Mouse (Mus musculus): Measurements from ENCODE around the gene Tmem212. TPM values are rescaled to one million over a fixed set of nuclear protein-coding genes. Genes with fewer than 3 reads are reported as not detected.
"Not testable (repeated sequence)": the region's sequence is repeated elsewhere in the genome, so short reads cannot be mapped to it uniquely, and the experiment has no call there.

The Tmem212 gene
- polyA plus RNA-seq (2014; fragmentation: Nextera tagmentation; extraction: Ambion mirVana): not detected in 2 replicates

DNA sequence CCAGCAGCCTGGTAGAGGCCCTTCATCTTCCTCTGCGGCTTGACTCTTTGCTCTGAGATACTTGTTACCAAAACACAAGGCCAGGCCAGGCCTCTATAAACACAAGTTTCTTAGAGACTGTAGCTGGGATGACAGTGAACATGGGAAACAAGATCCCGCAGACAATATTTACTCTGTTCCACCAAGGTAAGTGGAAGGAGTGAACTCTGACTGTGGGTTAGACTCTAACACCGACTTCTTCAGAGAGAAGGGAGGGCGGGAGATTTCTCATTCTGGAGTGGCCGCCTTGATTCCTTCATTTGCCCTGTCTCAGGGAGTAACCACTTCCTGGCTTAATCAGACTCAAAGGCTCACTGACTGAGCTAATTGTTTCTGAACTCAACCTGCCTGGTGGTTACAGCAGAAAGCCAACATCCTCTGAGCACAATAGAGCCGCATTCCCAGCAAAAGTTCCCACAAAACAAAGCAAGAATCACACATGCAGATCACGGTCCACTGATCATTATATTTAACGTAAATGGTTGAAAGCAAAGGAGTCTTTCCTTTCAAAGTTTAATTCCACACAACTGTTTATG, at the start of gene Tmem212:
Gene Tmem212 (minus strand): TSS at position 51 of the 575 bp plus-strand sequence.
- Histone ChIP-seq H3K4me3 (ENCODE audit: low read depth, low read length) (no peak within 1 kb of the TSS), H3K27me3 (ENCODE audit: control insufficient read depth, insufficient read depth, low read length) (no peaks in the 10 kb centered on the region; the same call in 1 of the 2 replicates), H3K4me1 (ENCODE audit: control insufficient read depth, insufficient read depth, low read length) (peaks cover 7% of the 10 kb centered on the region; the same call in 1 of the 2 replicates), H3K27ac (ENCODE audit: low read depth, low read length) (0 out of 2 replicates have a peak within 1 kb of the TSS, but pooled peaks have one; percentile 58), H3K9ac (ENCODE audit: low read depth, low read length) (no peak within 1 kb of the TSS), H3K36me3 (ENCODE audit: control insufficient read depth, insufficient read depth, low read length) (no peaks in the 10 kb centered on the region), H3K4me2 (no peak within 1 kb of the TSS), H3K9me3 (replicated peaks; ENCODE audit: control insufficient read depth, low read length) (no peaks in the 10 kb centered on the region)
- no peak for ATAC-seq (replicated peaks; ENCODE audit: insufficient number of reproducible peaks, low FRiP score, low TSS enrichment)
- 61% methylated on average over 8 of the region's 8 CpGs for WGBS (ENCODE audit: insufficient replicate concordance)

GRCm38 (mm10) chr3:27945397-27945796, 49.2 kb upstream of the Tmem212 start:
- not testable (repeated sequence) for H3K9me3 ChIP-seq (replicated peaks; ENCODE audit: control insufficient read depth, low read length); ATAC-seq (replicated peaks; ENCODE audit: insufficient number of reproducible peaks, low FRiP score, low TSS enrichment); H3K9ac ChIP-seq (ENCODE audit: low read depth, low read length); H3K4me3 ChIP-seq (ENCODE audit: low read depth, low read length); H3K4me1 ChIP-seq (ENCODE audit: control insufficient read depth, insufficient read depth, low read length); H3K27me3 ChIP-seq (ENCODE audit: control insufficient read depth, insufficient read depth, low read length); H3K36me3 ChIP-seq (ENCODE audit: control insufficient read depth, insufficient read depth, low read length); H3K4me2 ChIP-seq; H3K27ac ChIP-seq (ENCODE audit: low read depth, low read length)
- WGBS (ENCODE audit: insufficient replicate concordance): 68% methylated on average over 2 of the region's 2 CpGs

GRCm38 (mm10) chr3:27942991-27943390, 46.8 kb upstream of the Tmem212 start:
- H3K36me3 ChIP-seq (ENCODE audit: control insufficient read depth, insufficient read depth, low read length): no peaks in the 10 kb centered on the region
- no peaks in the 10 kb centered on the region for H3K27me3 ChIP-seq (ENCODE audit: control insufficient read depth, insufficient read depth, low read length)
- H3K4me3 ChIP-seq (ENCODE audit: low read depth, low read length): no peak overlapping the region
- H3K9ac ChIP-seq (ENCODE audit: low read depth, low read length): no peak overlapping the region
- H3K4me1 ChIP-seq (ENCODE audit: control insufficient read depth, insufficient read depth, low read length): peaks cover 5% of the 10 kb centered on the region; the same call in 1 of the 2 replicates
- no peak for ATAC-seq (replicated peaks; ENCODE audit: insufficient number of reproducible peaks, low FRiP score, low TSS enrichment)
- 74% methylated on average over 7 of the region's 7 CpGs for WGBS (ENCODE audit: insufficient replicate concordance)
- no peak overlapping the region for H3K4me2 ChIP-seq
- no peaks in the 10 kb centered on the region for H3K9me3 ChIP-seq (replicated peaks; ENCODE audit: control insufficient read depth, low read length)
- H3K27ac ChIP-seq (ENCODE audit: low read depth, low read length): no peak overlapping the region

GRCm38 (mm10) chr3:27941634-27942033, 45.5 kb upstream of the Tmem212 start:
- Histone ChIP-seq H3K27ac (ENCODE audit: low read depth, low read length) (no peak overlapping the region), H3K36me3 (ENCODE audit: control insufficient read depth, insufficient read depth, low read length) (no peaks in the 10 kb centered on the region), H3K9me3 (replicated peaks; ENCODE audit: control insufficient read depth, low read length) (no peaks in the 10 kb centered on the region), H3K4me2 (no peak overlapping the region), H3K27me3 (ENCODE audit: control insufficient read depth, insufficient read depth, low read length) (no peaks in the 10 kb centered on the region), H3K4me1 (ENCODE audit: control insufficient read depth, insufficient read depth, low read length) (peaks cover 5% of the 10 kb centered on the region; the same call in 1 of the 2 replicates), H3K4me3 (ENCODE audit: low read depth, low read length) (no peak overlapping the region), H3K9ac (ENCODE audit: low read depth, low read length) (no peak overlapping the region)
- 72% methylated on average over 3 of the region's 3 CpGs for WGBS (ENCODE audit: insufficient replicate concordance)
- no peak for ATAC-seq (replicated peaks; ENCODE audit: insufficient number of reproducible peaks, low FRiP score, low TSS enrichment)

DNA sequence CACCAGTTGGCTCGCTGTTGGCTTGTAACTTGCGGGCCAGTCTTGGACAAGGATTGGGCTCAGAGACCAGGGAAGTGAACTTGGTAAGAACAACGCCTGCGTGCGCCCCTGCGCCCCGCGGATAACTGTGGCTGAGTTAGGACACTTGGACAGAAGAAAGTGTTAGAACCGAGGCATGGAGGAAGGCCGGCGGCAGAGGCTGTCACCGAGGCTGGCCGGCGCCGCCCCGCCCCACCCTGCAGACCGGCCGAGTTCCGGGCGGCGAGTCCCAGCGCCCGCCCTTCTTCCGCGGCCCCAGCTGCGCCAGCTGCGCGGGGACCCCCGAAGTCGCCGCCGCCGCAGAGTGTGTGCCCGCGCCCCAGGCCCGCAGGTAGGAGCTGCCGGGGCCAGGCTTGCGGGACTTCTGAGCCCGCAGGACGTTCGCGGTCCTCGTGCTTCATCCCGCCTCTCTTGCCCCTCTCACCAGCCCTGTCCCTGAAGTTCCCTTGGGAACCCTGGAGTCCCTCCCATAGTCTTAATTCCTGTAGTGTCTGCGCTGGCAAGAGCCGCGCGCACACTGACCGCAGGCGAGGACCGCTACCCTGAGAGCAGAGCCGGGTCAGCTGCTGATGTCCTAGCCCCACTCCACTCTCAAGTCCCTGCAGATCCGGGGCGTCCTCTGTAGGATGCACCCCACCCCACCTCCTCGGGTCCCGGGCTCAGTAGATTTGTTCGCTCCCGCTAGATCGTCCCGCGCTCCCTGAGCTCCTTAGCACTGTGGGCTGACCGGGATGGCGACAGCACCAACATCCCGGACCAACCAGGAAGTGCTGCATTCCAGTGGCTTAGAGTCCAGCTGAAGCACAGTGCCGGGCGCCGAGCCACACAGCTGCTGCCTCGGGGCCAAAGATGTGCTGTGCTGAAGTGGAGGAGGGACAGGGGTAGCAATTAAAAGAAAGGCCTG, 42.5 kb upstream of the Tmem212 start, which contains the start of gene Pld1:
Gene Pld1 (plus strand): TSS at position 315 of the 943 bp plus-strand sequence.
- Histone ChIP-seq H3K9ac (ENCODE audit: low read depth, low read length) (peak within 1 kb of the TSS; percentile 83), H3K27me3 (ENCODE audit: control insufficient read depth, insufficient read depth, low read length) (no peaks in the 10 kb centered on the region), H3K4me2 (peak within 1 kb of the TSS; percentile 82), H3K4me3 (ENCODE audit: low read depth, low read length) (peak within 1 kb of the TSS; percentile 76), H3K27ac (ENCODE audit: low read depth, low read length) (peak within 1 kb of the TSS; percentile 80), H3K4me1 (ENCODE audit: control insufficient read depth, insufficient read depth, low read length) (peaks cover 5% of the 10 kb centered on the region; the same call in 1 of the 2 replicates), H3K9me3 (replicated peaks; ENCODE audit: control insufficient read depth, low read length) (no peaks in the 10 kb centered on the region), H3K36me3 (ENCODE audit: control insufficient read depth, insufficient read depth, low read length) (no peaks in the 10 kb centered on the region)
- under 1% methylated on average over 61 of the region's 68 CpGs for WGBS (ENCODE audit: insufficient replicate concordance)
- peak; percentile 77 for ATAC-seq (replicated peaks; ENCODE audit: insufficient number of reproducible peaks, low FRiP score, low TSS enrichment)

- Histone ChIP-seq H3K27ac (ENCODE audit: low read depth, low read length) (no peak overlapping the region), H3K4me1 (ENCODE audit: control insufficient read depth, insufficient read depth, low read length) (peaks cover 5% of the 10 kb centered on the region; the same call in 1 of the 2 replicates), H3K4me3 (ENCODE audit: low read depth, low read length) (no peak overlapping the region; the same call in 1 of the 2 replicates), H3K36me3 (ENCODE audit: control insufficient read depth, insufficient read depth, low read length) (no peaks in the 10 kb centered on the region), H3K27me3 (ENCODE audit: control insufficient read depth, insufficient read depth, low read length) (no peaks in the 10 kb centered on the region), H3K9ac (ENCODE audit: low read depth, low read length) (no peak overlapping the region), H3K9me3 (replicated peaks; ENCODE audit: control insufficient read depth, low read length) (no peaks in the 10 kb centered on the region), H3K4me2 (peak overlapping the region; percentile 82)
- no peak for ATAC-seq (replicated peaks; ENCODE audit: insufficient number of reproducible peaks, low FRiP score, low TSS enrichment)
- WGBS (ENCODE audit: insufficient replicate concordance): 71% methylated on average over 13 of the region's 13 CpGs
These were observed 41.3 kb upstream of the Tmem212 start for GRCm38 (mm10) chr3:27937144-27938110.

DNA sequence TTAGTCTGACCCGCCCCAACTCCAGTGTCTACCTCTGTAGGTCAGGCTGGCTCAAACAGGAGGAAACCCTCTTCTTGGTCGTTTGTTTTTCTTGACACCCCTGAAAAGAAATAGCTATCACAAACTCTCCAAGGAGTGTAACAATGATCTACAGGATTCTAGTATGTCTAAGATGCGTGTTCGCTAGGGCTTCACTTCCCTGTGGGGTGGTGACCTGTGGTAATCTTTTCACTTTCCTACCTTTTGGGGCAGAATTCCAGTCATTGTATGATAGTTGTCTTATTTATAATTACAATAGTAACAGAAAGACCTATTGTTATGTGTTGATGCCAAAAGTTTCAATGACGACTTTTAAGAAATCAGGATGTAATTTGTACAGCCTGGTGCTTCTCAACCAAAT, 40.6 kb upstream of the Tmem212 start:
- no peak for ATAC-seq (replicated peaks; ENCODE audit: insufficient number of reproducible peaks, low FRiP score, low TSS enrichment)
- WGBS (ENCODE audit: insufficient replicate concordance): 75% methylated on average over 5 of the region's 5 CpGs

DNA sequence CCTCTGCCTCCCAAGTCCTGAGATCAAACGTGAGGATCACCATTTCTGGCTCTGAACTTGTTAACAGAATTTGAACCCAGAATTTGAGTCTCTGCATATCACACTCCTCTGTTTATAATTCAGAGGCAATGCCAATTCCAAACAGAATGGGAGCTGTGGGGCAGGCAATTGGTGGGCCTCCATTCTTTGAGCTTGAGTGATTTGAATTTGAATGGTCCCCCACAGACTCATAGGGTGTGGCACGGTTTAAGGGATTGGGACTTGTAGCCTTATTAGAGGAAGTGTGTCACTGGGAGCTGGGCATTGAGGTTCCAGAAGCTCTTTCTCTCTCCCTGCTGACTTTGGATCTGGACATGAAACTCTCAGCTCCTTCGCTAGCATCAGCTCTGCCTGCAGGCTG, 39.5 kb upstream of the Tmem212 start:
- H3K9me3 ChIP-seq (replicated peaks; ENCODE audit: control insufficient read depth, low read length): no peaks in the 10 kb centered on the region
- no peak for ATAC-seq (replicated peaks; ENCODE audit: insufficient number of reproducible peaks, low FRiP score, low TSS enrichment)
- peaks cover 5% of the 10 kb centered on the region; the same call in 1 of the 2 replicates for H3K4me1 ChIP-seq (ENCODE audit: control insufficient read depth, insufficient read depth, low read length)
- H3K4me3 ChIP-seq (ENCODE audit: low read depth, low read length): no peak overlapping the region
- 79% methylated on average over 3 of the region's 3 CpGs for WGBS (ENCODE audit: insufficient replicate concordance)
- no peaks in the 10 kb centered on the region for H3K36me3 ChIP-seq (ENCODE audit: control insufficient read depth, insufficient read depth, low read length)
- H3K4me2 ChIP-seq: no peak overlapping the region
- no peaks in the 10 kb centered on the region for H3K27me3 ChIP-seq (ENCODE audit: control insufficient read depth, insufficient read depth, low read length)
- H3K9ac ChIP-seq (ENCODE audit: low read depth, low read length): no peak overlapping the region
- no peak overlapping the region for H3K27ac ChIP-seq (ENCODE audit: low read depth, low read length)

More for the DNA sequence above, 40.6 kb upstream of the Tmem212 start:
- no peak overlapping the region for H3K4me3 ChIP-seq (ENCODE audit: low read depth, low read length)
- no peak overlapping the region for H3K27ac ChIP-seq (ENCODE audit: low read depth, low read length)
- H3K4me2 ChIP-seq: no peak overlapping the region
- peaks cover 5% of the 10 kb centered on the region; the same call in 1 of the 2 replicates for H3K4me1 ChIP-seq (ENCODE audit: control insufficient read depth, insufficient read depth, low read length)
- H3K9me3 ChIP-seq (replicated peaks; ENCODE audit: control insufficient read depth, low read length): no peaks in the 10 kb centered on the region
- H3K27me3 ChIP-seq (ENCODE audit: control insufficient read depth, insufficient read depth, low read length): no peaks in the 10 kb centered on the region
- no peak overlapping the region for H3K9ac ChIP-seq (ENCODE audit: low read depth, low read length)
- H3K36me3 ChIP-seq (ENCODE audit: control insufficient read depth, insufficient read depth, low read length): no peaks in the 10 kb centered on the region

Measured in heart, embryonic 11.5 days (tissue).